Mouse (Mus musculus) MEL (cell line): Measurements from ENCODE around the gene Gm49711. TPM values are rescaled to one million over a fixed set of nuclear protein-coding genes. Genes with fewer than 3 reads are reported as not detected.
"Not testable (repeated sequence)": the region's sequence is repeated elsewhere in the genome, so short reads cannot be mapped to it uniquely, and the experiment has no call there.

Experiments used
- DNase-seq: peaks from one replicate; pipeline ENCODE4 v3.0.0; 2011; ENCODE audit warnings: low read depth, low spot score
- H3K27ac ChIP-seq: 2 replicates; pipeline ENCODE4 v1.5.1; 2012; ENCODE audit warnings: low read depth, mild to moderate bottlenecking, control low read depth, low read length, moderate library complexity; ENCODE audit not compliant: control insufficient read depth
- H3K27me3 ChIP-seq, 2 experiments: fragments of 150-350 bp in 1 of 2; sonication (generic) in 1 of 2; 2 replicates each; pipeline ENCODE4 v1.6.1; 2012; ENCODE audit warnings: low read length in 2 of 2, mild to moderate bottlenecking in 2 of 2, improper control_type of control experiment in 1 of 2, moderate library complexity in 1 of 2; ENCODE audit not compliant: insufficient read depth in 2 of 2, control insufficient read depth in 1 of 2
- H3K36me3 ChIP-seq, 2 experiments: 2 replicates each; pipeline ENCODE4 v1.6.1; 2012 to 2014; ENCODE audit warnings: low read length in 2 of 2, improper control_type of control experiment in 1 of 2, inconsistent platforms in 1 of 2, mild to moderate bottlenecking in 1 of 2; ENCODE audit not compliant: insufficient read depth in 2 of 2, control insufficient read depth in 1 of 2
- H3K4me1 ChIP-seq, 2 experiments: fragments of 150-350 bp in 1 of 2; sonication (generic) in 1 of 2; 2 replicates each; pipeline ENCODE4 v1.6.1; 2012; ENCODE audit warnings: low read length in 2 of 2, improper control_type of control experiment in 1 of 2, mild to moderate bottlenecking in 1 of 2; ENCODE audit not compliant: insufficient read depth in 2 of 2, control insufficient read depth in 1 of 2
- H3K4me3 ChIP-seq, 2 experiments: fragments of 150-350 bp in 1 of 2; sonication (generic) in 1 of 2; 2 replicates each; pipeline ENCODE4 v1.5.1; 2012; ENCODE audit warnings: low read depth in 2 of 2, low read length in 2 of 2, mild to moderate bottlenecking in 2 of 2, moderate library complexity in 2 of 2, control low read depth in 1 of 2, improper control_type of control experiment in 1 of 2; ENCODE audit not compliant: control insufficient read depth in 1 of 2, insufficient read depth in 1 of 2
- H3K79me2 ChIP-seq: 2 replicates; pipeline ENCODE4 v1.6.1; 2012; ENCODE audit warnings: mild to moderate bottlenecking, low read length, moderate library complexity; ENCODE audit not compliant: control insufficient read depth, poor library complexity, insufficient read depth
- H3K9ac ChIP-seq: 2 replicates; pipeline ENCODE4 v1.6.1; 2012; ENCODE audit warnings: low read depth, mild to moderate bottlenecking, control low read depth, low read length, moderate library complexity; ENCODE audit not compliant: control insufficient read depth, poor library complexity, severe bottlenecking
- H3K9me3 ChIP-seq: fragments of 150-350 bp; sonication (generic); replicated peaks from 2 replicates; pipeline ENCODE4 v1.6.1; 2012; ENCODE audit warnings: mild to moderate bottlenecking, low read length, improper control_type of control experiment, moderate library complexity; ENCODE audit not compliant: insufficient read depth
- CHD2 ChIP-seq: IDR thresholded peaks from 2 replicates; pipeline ENCODE4 v1.6.1; 2011; ENCODE audit warnings: low read length, improper control_type of control experiment
- CTCF ChIP-seq, 3 experiments: IDR thresholded peaks in 2 of 3; conservative IDR thresholded peaks in 1 of 3; 2 replicates each; pipeline ENCODE4 v1.5.1; 2011 to 2012; ENCODE audit warnings: low read length in 3 of 3, low read depth in 2 of 3, mild to moderate bottlenecking in 2 of 3, improper control_type of control experiment in 1 of 3, inconsistent platforms in 1 of 3, mixed read lengths in 1 of 3, moderate library complexity in 1 of 3; ENCODE audit not compliant: control insufficient read depth in 1 of 3, insufficient read depth in 1 of 3, poor library complexity in 1 of 3, severe bottlenecking in 1 of 3
- ELF1 ChIP-seq: IDR thresholded peaks from 2 replicates; pipeline ENCODE4 v1.6.1; 2014; ENCODE audit warnings: low read depth, mild to moderate bottlenecking, inconsistent platforms, low read length, improper control_type of control experiment, moderate library complexity
- GABPA ChIP-seq: IDR thresholded peaks from 2 replicates; pipeline ENCODE4 v1.6.1; 2012; ENCODE audit warnings: low read depth, mild to moderate bottlenecking, inconsistent platforms, low read length, improper control_type of control experiment, moderate library complexity
- GATA1 ChIP-seq: IDR thresholded peaks from 2 replicates; pipeline ENCODE4 v1.6.1; 2011; ENCODE audit warnings: low read depth, low read length, improper control_type of control experiment
- JUND ChIP-seq: IDR thresholded peaks from 2 replicates; pipeline ENCODE4 v1.6.1; 2011; ENCODE audit warnings: low read depth, mild to moderate bottlenecking, improper control_type of control experiment, low read length
- MAFK ChIP-seq: IDR thresholded peaks from 2 replicates; pipeline ENCODE4 v1.6.1; 2011; ENCODE audit warnings: low read depth, mild to moderate bottlenecking, low read length, improper control_type of control experiment, borderline replicate concordance
- MAX ChIP-seq: IDR thresholded peaks from 2 replicates; pipeline ENCODE4 v1.6.1; 2011; ENCODE audit warnings: low read length, improper control_type of control experiment
- MAZ ChIP-seq: IDR thresholded peaks from 2 replicates; pipeline ENCODE4 v1.6.1; 2012; ENCODE audit warnings: low read depth, mild to moderate bottlenecking, inconsistent platforms, low read length, improper control_type of control experiment
- MEF2A ChIP-seq: IDR thresholded peaks from 2 replicates; pipeline ENCODE4 v1.6.1; 2014; ENCODE audit warnings: low read depth, mild to moderate bottlenecking, inconsistent platforms, low read length, improper control_type of control experiment; ENCODE audit not compliant: poor library complexity, insufficient replicate concordance, severe bottlenecking; ENCODE audit errors: extremely low read depth
- MYB ChIP-seq: IDR thresholded peaks from 2 replicates; pipeline ENCODE4 v1.6.1; 2011; ENCODE audit warnings: mild to moderate bottlenecking, low read depth, low read length, improper control_type of control experiment
- NRF1 ChIP-seq: IDR thresholded peaks from 2 replicates; pipeline ENCODE4 v1.6.1; 2014; ENCODE audit warnings: low read depth, mild to moderate bottlenecking, inconsistent platforms, low read length, improper control_type of control experiment, moderate library complexity; ENCODE audit not compliant: poor library complexity, insufficient read depth, severe bottlenecking
- POLR2AphosphoS2 ChIP-seq: IDR thresholded peaks from 2 replicates; pipeline ENCODE4 v1.6.1; 2011; ENCODE audit warnings: low read length, improper control_type of control experiment
- POLR2AphosphoS5 ChIP-seq: IDR thresholded peaks from 2 replicates; pipeline ENCODE4 v1.6.1; 2012; ENCODE audit warnings: low read depth, borderline replicate concordance, mild to moderate bottlenecking, inconsistent platforms, low read length, moderate library complexity, mixed read lengths
- RCOR1 ChIP-seq: IDR thresholded peaks from 2 replicates; pipeline ENCODE4 v1.6.1; 2012; ENCODE audit warnings: low read depth, mild to moderate bottlenecking, inconsistent platforms, low read length, improper control_type of control experiment
- SIN3A ChIP-seq: IDR thresholded peaks from 2 replicates; pipeline ENCODE4 v1.6.1; 2012; ENCODE audit warnings: low read length, improper control_type of control experiment, inconsistent platforms
- SMC3 ChIP-seq: IDR thresholded peaks from 2 replicates; pipeline ENCODE4 v1.6.1; 2011; ENCODE audit warnings: low read depth, low read length, improper control_type of control experiment
- UBTF ChIP-seq: IDR thresholded peaks from 2 replicates; pipeline ENCODE4 v1.6.1; 2012; ENCODE audit warnings: low read depth, mild to moderate bottlenecking, inconsistent platforms, low read length, improper control_type of control experiment, moderate library complexity, borderline replicate concordance; ENCODE audit not compliant: insufficient read depth
- USF1 ChIP-seq: IDR thresholded peaks from 2 replicates; pipeline ENCODE4 v1.6.1; 2014; ENCODE audit warnings: low read depth, mild to moderate bottlenecking, inconsistent platforms, low read length, improper control_type of control experiment, moderate library complexity
- ZC3H11A ChIP-seq: IDR thresholded peaks from 2 replicates; pipeline ENCODE4 v1.6.1; 2012; ENCODE audit warnings: low read depth, mild to moderate bottlenecking, inconsistent platforms, low read length, improper control_type of control experiment
- polyA plus RNA-seq, 2 experiments: library from polyadenylated mRNA; stranded (reverse) in 1 of 2; unstranded in 1 of 2; fragments of >175 nt in 1 of 2; fragments of >200 nt in 1 of 2; gene quantifications; 2 replicates each; pipeline versions ENCODE4 v1.2.1 to v1.2.4; 2012; ENCODE audit warnings: low replicate concordance in 2 of 2, low read depth in 1 of 2; ENCODE audit not compliant: insufficient read length in 2 of 2, insufficient read depth in 1 of 2, missing spikeins in 1 of 2
- total RNA-seq: library from RNA; depleted of rRNA; stranded (reverse); fragments of 300-350 nt; gene quantifications from 2 replicates; pipeline ENCODE4 v1.2.3, GENCODE M21; 2012

The Gm49711 gene
- total and polyA plus RNA-seq, 3 experiments = not detected

GRCm38 (mm10) chr16:92209291-92209781, 151.2 kb downstream of the Gm49711 start:
- H3K36me3 ChIP-seq = no peaks in the 10 kb centered on the region
- H3K27ac ChIP-seq = no peak overlapping the region
- no peaks in the 10 kb centered on the region for H3K79me2 ChIP-seq
- no peak for TF ChIP-seq MEF2A
- TF ChIP-seq USF1 = no peak
- no peak for TF ChIP-seq ZC3H11A
- TF ChIP-seq MAX = no peak
- TF ChIP-seq RCOR1 = no peak
- TF ChIP-seq MAZ = no peak
- no peak for TF ChIP-seq CHD2
- TF ChIP-seq SIN3A = no peak
- TF ChIP-seq ELF1 = no peak
- no peak for TF ChIP-seq POLR2AphosphoS2
- TF ChIP-seq SMC3 = no peak
- TF ChIP-seq MYB = no peak
- TF ChIP-seq GATA1 = no peak
- no peak for TF ChIP-seq UBTF
- no peak for TF ChIP-seq GABPA
- TF ChIP-seq MAFK = no peak
- TF ChIP-seq POLR2AphosphoS5 = no peak
- no peak for TF ChIP-seq NRF1
- no peak for TF ChIP-seq CTCF (IDR thresholded peaks at IDR 0.05 in 2 of 3, conservative IDR thresholded peaks at IDR 0.05 in 1 of 3; ENCODE audit: control insufficient read depth in 1 of 3, insufficient read depth in 1 of 3, low read depth in 2 of 3, low read length in 3 of 3, poor library complexity in 1 of 3, severe bottlenecking in 1 of 3)
- no peak for TF ChIP-seq JUND
- peaks cover 0 to 4% of the 10 kb centered on the region in 2 experiments; a peak in 1 of 4 replicates for H3K4me1 ChIP-seq
- H3K4me3 ChIP-seq = no peak overlapping the region
- H3K9ac ChIP-seq = no peak overlapping the region
- no peaks in the 10 kb centered on the region for H3K9me3 ChIP-seq
- no peak for DNase-seq
- peaks cover 4 to 6% of the 10 kb centered on the region in 2 experiments for H3K27me3 ChIP-seq

DNA sequence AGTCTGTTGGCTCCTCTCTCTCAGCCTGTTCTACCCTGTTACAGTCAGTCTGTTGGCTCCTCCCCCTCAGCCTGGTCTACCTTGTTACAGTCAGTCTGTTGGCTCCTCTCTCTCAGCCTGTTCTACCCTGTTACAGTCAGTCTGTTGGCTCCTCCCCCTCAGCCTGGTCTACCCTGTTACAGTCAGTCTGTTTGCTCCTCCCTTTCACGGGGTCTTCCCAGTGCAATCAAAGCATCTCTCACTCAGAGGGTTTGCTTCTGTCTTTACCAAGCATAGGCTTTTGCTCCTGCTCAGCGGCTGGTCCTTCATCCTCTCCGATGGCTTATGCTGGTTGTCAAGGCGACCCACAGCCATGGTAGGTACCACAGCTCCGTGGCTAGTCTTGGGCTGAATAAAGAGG, 152.2 kb downstream of the Gm49711 start:
- not testable (repeated sequence) for H3K9me3 ChIP-seq, H3K9ac ChIP-seq, H3K36me3 ChIP-seq, H3K4me3 ChIP-seq, H3K27me3 ChIP-seq, H3K4me1 ChIP-seq, H3K27ac ChIP-seq, DNase-seq, H3K79me2 ChIP-seq

GRCm38 (mm10) chr16:92213911-92214310, 155.8 kb downstream of the Gm49711 start:
- not testable (repeated sequence) for DNase-seq, H3K9ac ChIP-seq, H3K4me1 ChIP-seq, H3K79me2 ChIP-seq, H3K9me3 ChIP-seq, H3K36me3 ChIP-seq, H3K27ac ChIP-seq, H3K4me3 ChIP-seq
- peaks cover 4 to 13% of the 10 kb centered on the region in 2 experiments for H3K27me3 ChIP-seq
